Mouse (Mus musculus) forebrain, postnatal 0 days (tissue): ENCODE data around the gene Cenpl. TPM values are rescaled to one million over a fixed set of nuclear protein-coding genes. Genes with fewer than 3 reads are reported as not detected.

Experiments used
- ATAC-seq: fragments of 200-750 bp; cut with Nextera tagmentation; 2 replicates; pipeline ENCODE4 v1.8.0; 2017; ENCODE audit warnings: mild to moderate bottlenecking, moderate library complexity
- DNase-seq: peaks from one replicate; pipeline ENCODE4 v3.0.0-alpha.2; 2015
- H3K27ac ChIP-seq: fragments of 300-500 bp; sonication (generic); 2 replicates; pipeline ENCODE4 v1.5.1; 2014; ENCODE audit warnings: low read depth, mild to moderate bottlenecking, antibody characterized with exemption, low read length, moderate library complexity, mixed read lengths
- H3K27me3 ChIP-seq: fragments of 300-500 bp; sonication (generic); 2 replicates; pipeline ENCODE4 v1.6.1; 2014; ENCODE audit warnings: mild to moderate bottlenecking, low read length, mixed read lengths; ENCODE audit not compliant: insufficient read depth
- H3K36me3 ChIP-seq: fragments of 300-500 bp; sonication (generic); 2 replicates; pipeline ENCODE4 v1.6.1; 2014; ENCODE audit warnings: mild to moderate bottlenecking, moderate library complexity; ENCODE audit not compliant: insufficient read depth
- H3K4me1 ChIP-seq: fragments of 300-500 bp; sonication (generic); 2 replicates; pipeline ENCODE4 v1.6.1; 2014; ENCODE audit warnings: antibody characterized with exemption; ENCODE audit not compliant: insufficient read depth
- H3K4me2 ChIP-seq: fragments of 300-500 bp; sonication (generic); 2 replicates; pipeline ENCODE4 v1.6.1; 2014; ENCODE audit warnings: low read depth, mild to moderate bottlenecking, moderate library complexity
- H3K4me3 ChIP-seq: fragments of 300-500 bp; sonication (generic); 2 replicates; pipeline ENCODE4 v1.5.1; 2014; ENCODE audit warnings: low read depth, low read length, mixed read lengths
- H3K9ac ChIP-seq: fragments of 300-500 bp; sonication (generic); 2 replicates; pipeline ENCODE4 v1.6.1; 2014; ENCODE audit warnings: mild to moderate bottlenecking
- H3K9me3 ChIP-seq: fragments of 300-500 bp; sonication (generic); 2 replicates; pipeline ENCODE4 v1.6.1; 2016; ENCODE audit warnings: low read length
- CTCF ChIP-seq: sonication (generic); IDR thresholded peaks from 2 replicates; pipeline ENCODE4 v1.5.1; 2016; ENCODE audit warnings: antibody characterized with exemption, control low read depth, low read depth
- WGBS: fragments of 180-500 bp; shearing (Covaris S2); extraction: QIAGEN DNeasy Blood & Tissue Kit; methylation state at CpG from one replicate; pipeline ENCODE4 v1.1.7; 2014; 5-methylcytosine and 5-hydroxymethylcytosine counted together
- polyA plus RNA-seq: library from polyadenylated mRNA; unstranded; fragments of >200 nt; fragmentation: Nextera tagmentation; extraction: Ambion mirVana; gene quantifications from 2 replicates; pipeline ENCODE4 v1.2.1, GENCODE M21; 2015
- total RNA-seq: library from RNA; depleted of rRNA; stranded (reverse); fragments of >200 nt; gene quantifications from 2 replicates; pipeline ENCODE4 v1.2.3, GENCODE M21; 2014

The Cenpl gene
- total and polyA plus RNA-seq, 2 experiments from 2014 or later: 2.6 to 6.5 TPM

DNA sequence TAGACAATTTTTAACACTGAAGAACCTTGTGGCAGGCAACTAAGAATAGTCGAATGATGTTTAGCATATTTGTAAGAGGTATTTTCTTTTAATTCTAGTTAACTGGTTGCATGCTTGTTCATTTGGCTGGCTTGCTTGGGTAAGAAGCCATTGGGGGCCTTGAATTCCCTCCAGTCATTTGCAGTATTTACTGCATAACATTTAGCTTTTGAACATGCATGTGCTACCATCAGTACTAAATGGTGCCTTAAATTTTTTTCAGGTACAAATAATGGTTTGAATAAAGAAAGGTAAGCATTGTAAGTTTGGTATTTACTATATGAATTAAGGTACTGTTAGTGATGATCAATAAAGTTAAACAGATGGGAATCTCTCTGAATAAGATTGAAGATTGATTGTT, 33.5 kb upstream of the Cenpl start:
- Histone ChIP-seq H3K27ac (no peak overlapping the region), H3K4me2 (peak overlapping the region; percentile 84), H3K27me3 (no peaks in the 10 kb centered on the region), H3K9me3 (no peaks in the 10 kb centered on the region), H3K9ac (peak overlapping the region; percentile 77), H3K4me3 (peak overlapping the region; percentile 88), H3K4me1 (peaks cover 11% of the 10 kb centered on the region; the same call in 1 of the 2 replicates), H3K36me3 (peaks cover 37% of the 10 kb centered on the region)
- TF ChIP-seq CTCF: no peak
- 0% methylated on average over 1 of the region's 1 CpGs for WGBS
- ATAC-seq: no peak
- DNase-seq: no peak

DNA sequence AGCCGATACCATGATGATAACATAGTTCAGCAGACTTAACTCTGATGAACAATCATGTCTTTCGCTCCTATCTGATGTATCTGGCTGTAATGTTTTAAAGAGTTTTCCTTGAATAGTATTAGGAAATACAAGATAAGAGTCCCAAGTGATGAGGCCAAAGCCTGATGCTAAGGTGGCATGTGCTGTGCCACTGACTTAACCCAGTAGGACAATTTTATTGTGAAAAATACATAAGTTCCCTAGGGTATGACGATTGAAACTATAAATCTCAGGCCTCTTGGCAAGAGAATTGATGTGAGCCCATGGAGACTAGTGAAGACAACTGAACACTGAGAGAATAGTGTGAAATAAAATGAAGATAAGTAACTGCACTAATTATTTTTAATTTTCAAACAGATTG, 32.9 kb upstream of the Cenpl start:
- H3K27ac ChIP-seq: no peak overlapping the region
- peak overlapping the region; percentile 11 for H3K4me3 ChIP-seq
- H3K27me3 ChIP-seq: no peaks in the 10 kb centered on the region
- no peak for ATAC-seq
- no peak overlapping the region for H3K9ac ChIP-seq
- H3K36me3 ChIP-seq: peaks cover 33% of the 10 kb centered on the region
- WGBS: 21% methylated on average over 3 of the region's 3 CpGs
- DNase-seq: no peak
- TF ChIP-seq CTCF: no peak
- no peaks in the 10 kb centered on the region for H3K9me3 ChIP-seq
- peaks cover 11% of the 10 kb centered on the region; the same call in 1 of the 2 replicates for H3K4me1 ChIP-seq
- peak overlapping the region; percentile 84 for H3K4me2 ChIP-seq

DNA sequence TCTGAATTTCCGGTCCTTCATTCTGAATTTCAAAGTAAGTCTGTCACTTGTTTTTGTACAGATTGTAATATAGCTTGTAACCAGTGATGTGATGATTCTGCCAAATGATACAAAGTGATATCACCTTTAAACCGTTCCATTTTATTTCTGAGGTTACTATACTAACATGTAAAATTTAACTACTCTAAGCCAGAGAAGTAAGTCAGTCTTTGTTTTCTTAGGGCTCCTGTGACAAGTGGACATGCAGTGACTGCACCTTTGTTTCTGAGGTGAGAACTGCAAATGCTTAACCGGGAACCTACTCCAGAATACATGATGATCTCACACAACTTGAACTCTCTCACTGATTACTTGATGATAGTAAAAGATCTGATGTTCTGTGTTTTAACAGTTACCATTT, 32.5 kb upstream of the Cenpl start:
- Histone ChIP-seq H3K4me3 (peak overlapping the region; percentile 11; the same call in 1 of the 2 replicates), H3K4me1 (peaks cover 11% of the 10 kb centered on the region; the same call in 1 of the 2 replicates), H3K4me2 (peak overlapping the region; percentile 84), H3K9ac (no peak overlapping the region), H3K27ac (no peak overlapping the region), H3K9me3 (no peaks in the 10 kb centered on the region), H3K27me3 (no peaks in the 10 kb centered on the region), H3K36me3 (peaks cover 33% of the 10 kb centered on the region)
- ATAC-seq (no peak), DNase-seq (no peak)
- WGBS: 31% methylated on average over 3 of the region's 3 CpGs
- TF ChIP-seq CTCF: no peak

DNA sequence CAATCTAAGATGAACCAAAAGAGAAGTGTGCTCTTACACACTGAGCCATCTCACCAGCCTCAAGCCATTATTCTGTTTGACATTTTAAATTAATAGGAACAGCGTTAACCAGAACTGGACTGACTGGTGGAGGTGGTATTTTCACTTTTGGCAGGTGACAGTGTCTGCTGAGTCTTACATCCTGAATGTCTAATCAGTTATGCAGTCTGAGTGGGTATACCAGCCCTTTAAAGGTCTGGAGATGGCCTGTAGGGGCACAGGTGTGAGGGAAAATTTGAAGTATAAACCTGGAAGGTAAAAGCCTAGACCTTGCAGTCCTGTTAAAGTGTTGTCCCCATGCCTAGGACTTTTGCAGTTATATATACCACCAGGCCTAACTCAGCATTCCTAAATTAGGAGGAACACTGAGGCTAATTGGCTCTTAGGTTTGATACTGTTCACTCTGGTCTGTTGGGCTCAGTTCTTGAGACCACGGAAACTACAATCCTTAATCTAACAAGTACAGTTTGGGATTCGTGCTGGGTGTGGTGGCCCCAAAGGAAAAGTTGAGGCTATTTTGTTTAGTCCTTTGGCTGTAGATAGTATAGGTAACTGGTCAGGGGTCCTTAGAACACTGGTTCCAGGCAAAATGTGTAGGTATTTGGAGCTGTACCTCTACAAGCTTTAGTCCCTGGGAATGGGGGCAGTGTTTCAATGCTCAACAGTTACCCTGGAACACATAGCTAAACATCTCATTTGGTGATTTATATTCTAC, 31.4 kb upstream of the Cenpl start:
- H3K9me3 ChIP-seq: no peaks in the 10 kb centered on the region
- H3K27ac ChIP-seq: no peak overlapping the region
- peak overlapping the region; percentile 18; the same call in 1 of the 2 replicates for H3K9ac ChIP-seq
- ATAC-seq (no peak), DNase-seq (peak; percentile 27)
- no peaks in the 10 kb centered on the region for H3K27me3 ChIP-seq
- peaks cover 6% of the 10 kb centered on the region; the same call in 1 of the 2 replicates for H3K4me1 ChIP-seq
- H3K36me3 ChIP-seq: peaks cover 39% of the 10 kb centered on the region
- TF ChIP-seq CTCF: no peak
- WGBS: 7% methylated on average over 3 of the region's 3 CpGs
- H3K4me2 ChIP-seq: no peak overlapping the region
- no peak overlapping the region for H3K4me3 ChIP-seq

DNA sequence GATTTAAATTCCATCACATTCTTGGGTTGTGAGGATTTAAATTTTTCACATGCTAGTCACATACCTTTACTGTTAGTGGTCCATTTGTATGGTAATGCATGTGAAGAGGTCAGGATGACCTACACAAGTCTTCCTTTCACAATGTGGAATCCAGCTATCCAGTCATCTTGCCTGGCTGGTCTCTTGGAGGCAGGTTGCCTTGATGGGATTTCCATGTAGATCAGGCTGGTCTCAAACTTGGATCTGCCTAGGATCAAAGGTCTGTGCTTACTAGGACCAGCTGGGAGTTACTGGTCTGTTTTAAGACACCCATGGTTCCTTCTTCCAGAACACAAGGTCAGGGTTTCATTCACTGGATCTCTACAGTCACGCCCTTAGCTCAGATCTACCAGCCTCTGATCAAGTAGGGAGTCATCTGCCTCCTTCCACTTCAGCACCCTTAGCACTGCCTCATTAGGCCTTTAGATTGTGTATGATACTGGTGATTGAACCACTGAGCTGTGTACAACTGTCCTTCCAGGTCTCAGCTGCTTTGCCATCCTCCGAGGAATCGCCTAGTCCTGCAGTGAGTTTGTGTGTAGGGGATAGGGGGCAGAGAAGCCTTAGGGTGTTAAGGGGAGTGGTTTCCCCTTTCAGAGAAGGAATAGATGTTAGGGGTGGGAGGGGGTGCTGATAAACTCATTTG, 30.6 kb upstream of the Cenpl start:
- Histone ChIP-seq H3K4me3 (no peak overlapping the region), H3K4me1 (peaks cover 6% of the 10 kb centered on the region; the same call in 1 of the 2 replicates), H3K27ac (peak overlapping the region; percentile 45; the same call in 1 of the 2 replicates), H3K9me3 (no peaks in the 10 kb centered on the region), H3K9ac (no peak overlapping the region), H3K4me2 (no peak overlapping the region), H3K27me3 (no peaks in the 10 kb centered on the region), H3K36me3 (peaks cover 45% of the 10 kb centered on the region)
- no peak for TF ChIP-seq CTCF
- peak; percentile 27 for DNase-seq
- WGBS: 12% methylated on average over 3 of the region's 3 CpGs
- no peak for ATAC-seq

DNA sequence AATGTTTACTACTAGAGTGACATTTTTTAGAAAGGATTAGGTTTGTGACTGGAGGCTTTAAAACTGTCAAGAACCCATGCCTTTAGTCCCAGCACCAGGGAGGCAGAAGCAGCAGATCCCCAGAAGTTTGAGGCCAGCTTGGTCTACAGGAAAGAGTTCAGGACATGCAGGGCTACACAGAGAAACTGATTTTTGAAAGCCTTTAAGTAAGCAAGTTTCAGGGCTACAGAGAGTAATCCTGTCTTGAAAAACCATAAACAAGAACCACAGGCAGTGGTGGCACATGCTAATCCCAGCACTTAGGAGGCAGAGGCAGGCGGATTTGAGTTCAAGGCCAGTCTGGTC, 30.1 kb upstream of the Cenpl start:
- ATAC-seq (no peak), DNase-seq (no peak)
- peaks cover 49% of the 10 kb centered on the region for H3K36me3 ChIP-seq
- no peaks in the 10 kb centered on the region for H3K27me3 ChIP-seq
- 59% methylated on average over 1 of the region's 1 CpGs for WGBS
- no peak for TF ChIP-seq CTCF
- H3K4me2 ChIP-seq: no peak overlapping the region
- H3K4me3 ChIP-seq: no peak overlapping the region
- no peaks in the 10 kb centered on the region for H3K9me3 ChIP-seq
- H3K9ac ChIP-seq: no peak overlapping the region
- peaks cover 6% of the 10 kb centered on the region; the same call in 1 of the 2 replicates for H3K4me1 ChIP-seq
- no peak overlapping the region for H3K27ac ChIP-seq

DNA sequence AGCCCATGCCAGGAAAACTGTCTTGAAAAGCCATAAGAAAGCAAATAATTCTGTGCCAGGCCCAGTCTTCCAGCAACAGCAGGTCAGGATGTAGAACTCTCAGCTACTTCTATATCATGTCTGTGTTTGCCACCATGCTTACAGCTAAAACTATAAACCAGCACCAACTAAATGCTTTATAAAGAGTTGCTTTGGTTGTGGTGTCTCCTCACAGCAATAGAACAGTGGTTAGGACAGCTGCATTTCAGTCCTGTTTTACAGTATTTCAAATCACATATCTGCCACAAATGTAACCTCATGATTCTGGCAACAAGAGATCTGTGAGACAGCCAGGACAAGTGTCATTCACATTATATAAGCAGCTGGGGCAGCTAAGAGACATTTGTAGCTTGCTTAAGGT, 29.7 kb upstream of the Cenpl start:
- no peak overlapping the region for H3K9ac ChIP-seq
- DNase-seq (no peak), ATAC-seq (no peak)
- no peak for TF ChIP-seq CTCF
- H3K4me3 ChIP-seq: no peak overlapping the region
- no peaks in the 10 kb centered on the region for H3K9me3 ChIP-seq
- no peak overlapping the region for H3K27ac ChIP-seq
- H3K4me2 ChIP-seq: no peak overlapping the region
- peaks cover 6% of the 10 kb centered on the region; the same call in 1 of the 2 replicates for H3K4me1 ChIP-seq
- H3K36me3 ChIP-seq: peaks cover 53% of the 10 kb centered on the region
- no peaks in the 10 kb centered on the region for H3K27me3 ChIP-seq
